Mouse (Mus musculus) G1E (cell line): ENCODE data around the gene Usp36.

Source experiments
- CTCF ChIP-seq: IDR thresholded peaks from 2 replicates; pipeline ENCODE4 v1.5.1; 2012; ENCODE audit warnings: low read depth, low read length, inconsistent platforms, mixed read lengths
- GATA1 ChIP-seq: IDR thresholded peaks from 2 replicates; pipeline ENCODE4 v1.6.1; 2012; ENCODE audit warnings: borderline replicate concordance, low read length, inconsistent platforms, mixed read lengths
- GATA2 ChIP-seq: IDR thresholded peaks from 2 replicates; pipeline ENCODE4 v1.6.1; 2012; ENCODE audit warnings: low read depth, low read length, inconsistent platforms, borderline replicate concordance
- POLR2AphosphoS5 ChIP-seq: IDR thresholded peaks from 2 replicates; pipeline ENCODE4 v1.6.1; 2012; ENCODE audit warnings: low read depth, low read length, inconsistent platforms; ENCODE audit not compliant: insufficient replicate concordance
- TAL1 ChIP-seq: conservative IDR thresholded peaks from 2 replicates; pipeline ENCODE4 v1.6.1; 2012; ENCODE audit warnings: low read depth, low read length, inconsistent platforms, mixed read lengths

GRCm38 (mm10) chr11:118265621-118266020, 24.4 kb downstream of the Usp36 start:
- TF ChIP-seq CTCF (no peak), GATA2 (no peak), GATA1 (no peak), TAL1 (no peak), POLR2AphosphoS5 (no peak)
